Mouse (Mus musculus): Measurements from ENCODE around the gene Pbld2. TPM values are rescaled to one million over a fixed set of nuclear protein-coding genes. Genes with fewer than 3 reads are reported as not detected.

The Pbld2 gene
- total and polyA plus RNA-seq, 2 experiments from 2014 or later: 1.2 TPM; not detected in 1

DNA sequence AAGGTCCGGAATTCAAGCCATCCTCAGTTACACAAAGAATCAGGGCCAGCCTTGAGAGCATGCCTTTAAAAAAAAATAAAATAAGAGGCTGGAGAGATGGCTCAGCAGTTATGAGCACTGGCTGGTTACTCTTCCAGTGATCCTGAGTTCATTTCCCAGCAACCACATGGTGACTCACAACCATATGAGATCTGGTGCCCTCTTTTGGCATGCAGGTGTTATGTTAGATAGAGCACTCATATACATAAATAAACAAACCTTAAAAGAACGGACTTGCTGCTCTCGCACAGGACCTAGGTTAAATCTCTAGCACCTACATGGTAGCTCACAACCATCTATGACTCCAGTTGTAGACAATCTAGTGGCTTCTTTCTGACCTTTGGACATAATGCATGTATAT lies 15.9 kb upstream of the Pbld2 start:
- WGBS: 63% methylated on average over 3 of the region's 3 CpGs
- no peak overlapping the region for H3K27ac ChIP-seq (ENCODE audit: low read depth, low read length)
- no peak; the same call in 1 of the 2 replicates for TF ChIP-seq CTCF (IDR thresholded peaks at IDR 0.05)
- no peak overlapping the region for H3K4me2 ChIP-seq (ENCODE audit: low read depth, low read length, poor library complexity, severe bottlenecking)
- no peak overlapping the region for H3K9ac ChIP-seq (replicated peaks; ENCODE audit: low read length, poor library complexity, severe bottlenecking)
- no peak for ATAC-seq (ENCODE audit: low FRiP score)
- no peaks in the 10 kb centered on the region for H3K4me1 ChIP-seq (ENCODE audit: insufficient read depth, low read length)
- no peak overlapping the region for H3K4me3 ChIP-seq (ENCODE audit: low read depth, low read length)
- H3K27me3 ChIP-seq (ENCODE audit: insufficient read depth, low read length): no peaks in the 10 kb centered on the region
- H3K9me3 ChIP-seq (ENCODE audit: low read length): no peaks in the 10 kb centered on the region
- no peak for DNase-seq (ENCODE audit: low spot score)
- peaks cover 56% of the 10 kb centered on the region for H3K36me3 ChIP-seq (ENCODE audit: insufficient read depth, low read length)

DNA sequence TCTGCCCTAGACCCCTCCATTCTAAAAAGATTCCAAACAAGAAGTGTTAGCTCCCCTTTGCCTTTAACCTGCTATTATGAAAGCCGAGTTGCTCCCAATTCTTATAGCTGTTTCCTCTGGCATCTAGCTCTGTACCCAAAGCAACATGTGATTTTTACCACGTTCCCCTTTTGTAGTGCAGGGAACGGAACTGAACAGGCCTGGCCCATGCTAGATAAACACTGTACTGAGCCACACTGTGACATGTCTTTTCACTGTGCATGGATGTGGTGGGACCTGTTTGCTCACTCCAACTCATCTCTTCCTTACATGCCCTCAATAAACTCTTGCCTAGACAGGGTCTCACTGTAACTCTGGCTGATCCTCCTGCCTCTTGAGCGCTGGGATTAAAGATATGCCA lies 13.8 kb upstream of the Pbld2 start:
- H3K36me3 ChIP-seq (ENCODE audit: insufficient read depth, low read length): peaks cover 43% of the 10 kb centered on the region
- H3K9ac ChIP-seq (replicated peaks; ENCODE audit: low read length, poor library complexity, severe bottlenecking): no peak overlapping the region
- WGBS: 82% methylated on average over 4 of the region's 4 CpGs
- no peak overlapping the region for H3K4me3 ChIP-seq (ENCODE audit: low read depth, low read length)
- H3K27me3 ChIP-seq (ENCODE audit: insufficient read depth, low read length): no peaks in the 10 kb centered on the region
- H3K4me2 ChIP-seq (ENCODE audit: low read depth, low read length, poor library complexity, severe bottlenecking): no peak overlapping the region
- ATAC-seq (ENCODE audit: low FRiP score) (no peak), DNase-seq (ENCODE audit: low spot score) (no peak)
- H3K4me1 ChIP-seq (ENCODE audit: insufficient read depth, low read length): no peaks in the 10 kb centered on the region
- no peaks in the 10 kb centered on the region for H3K9me3 ChIP-seq (ENCODE audit: low read length)
- TF ChIP-seq CTCF (IDR thresholded peaks at IDR 0.05): no peak
- H3K27ac ChIP-seq (ENCODE audit: low read depth, low read length): no peak overlapping the region

DNA sequence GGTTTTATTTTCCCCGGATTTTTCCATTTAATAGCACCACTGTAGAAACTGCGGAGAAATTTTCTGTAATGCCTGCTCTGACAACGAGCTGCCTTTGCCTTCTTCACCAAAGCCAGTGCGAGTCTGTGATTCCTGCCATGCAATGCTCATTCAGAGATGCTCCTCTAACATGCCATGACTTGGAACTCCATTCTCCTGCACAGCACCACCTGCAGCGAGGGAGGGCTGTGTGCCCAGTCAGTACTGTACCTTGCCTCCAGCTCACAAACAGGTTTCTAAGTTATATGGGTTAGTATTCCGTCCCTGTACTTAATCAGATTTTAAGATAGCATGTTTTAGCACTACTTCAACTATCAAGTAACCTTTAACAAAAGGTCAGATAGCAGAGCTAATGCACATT lies 12.6 kb upstream of the Pbld2 start:
- H3K4me2 ChIP-seq (ENCODE audit: low read depth, low read length, poor library complexity, severe bottlenecking): no peak overlapping the region
- H3K4me1 ChIP-seq (ENCODE audit: insufficient read depth, low read length): no peaks in the 10 kb centered on the region
- no peaks in the 10 kb centered on the region for H3K27me3 ChIP-seq (ENCODE audit: insufficient read depth, low read length)
- TF ChIP-seq CTCF (IDR thresholded peaks at IDR 0.05): no peak
- no peak overlapping the region for H3K4me3 ChIP-seq (ENCODE audit: low read depth, low read length)
- H3K36me3 ChIP-seq (ENCODE audit: insufficient read depth, low read length): peaks cover 48% of the 10 kb centered on the region
- H3K9ac ChIP-seq (replicated peaks; ENCODE audit: low read length, poor library complexity, severe bottlenecking): no peak overlapping the region
- 86% methylated on average over 6 of the region's 6 CpGs for WGBS
- no peaks in the 10 kb centered on the region for H3K9me3 ChIP-seq (ENCODE audit: low read length)
- no peak overlapping the region for H3K27ac ChIP-seq (ENCODE audit: low read depth, low read length)
- DNase-seq (ENCODE audit: low spot score) (no peak), ATAC-seq (ENCODE audit: low FRiP score) (no peak)

DNA sequence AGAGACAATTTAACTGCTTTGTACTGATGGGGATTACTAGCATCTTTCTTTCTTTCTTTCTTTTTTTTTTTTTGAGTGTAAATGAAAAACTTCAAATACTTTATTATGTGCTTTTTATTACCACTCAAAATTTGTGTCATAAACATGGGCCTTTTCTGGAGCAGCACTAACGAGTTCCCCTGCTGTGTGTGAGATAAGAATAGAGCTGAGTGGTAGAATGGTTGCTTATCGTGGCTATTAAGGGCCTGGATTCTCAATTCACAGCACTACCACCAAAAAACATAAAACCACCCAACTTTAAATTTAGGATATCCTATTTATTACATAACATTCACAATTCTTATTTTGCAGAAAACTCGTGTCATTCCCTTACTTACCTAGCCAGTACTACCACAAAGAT lies 10.6 kb upstream of the Pbld2 start:
- Histone ChIP-seq H3K4me2 (ENCODE audit: low read depth, low read length, poor library complexity, severe bottlenecking) (no peak overlapping the region), H3K9me3 (ENCODE audit: low read length) (no peaks in the 10 kb centered on the region), H3K27me3 (ENCODE audit: insufficient read depth, low read length) (no peaks in the 10 kb centered on the region), H3K27ac (ENCODE audit: low read depth, low read length) (no peak overlapping the region), H3K9ac (replicated peaks; ENCODE audit: low read length, poor library complexity, severe bottlenecking) (no peak overlapping the region), H3K4me3 (ENCODE audit: low read depth, low read length) (no peak overlapping the region), H3K36me3 (ENCODE audit: insufficient read depth, low read length) (peaks cover 40% of the 10 kb centered on the region), H3K4me1 (ENCODE audit: insufficient read depth, low read length) (no peaks in the 10 kb centered on the region)
- 78% methylated on average over 3 of the region's 3 CpGs for WGBS
- DNase-seq (ENCODE audit: low spot score) (no peak), ATAC-seq (ENCODE audit: low FRiP score) (no peak)
- no peak for TF ChIP-seq CTCF (IDR thresholded peaks at IDR 0.05)

DNA sequence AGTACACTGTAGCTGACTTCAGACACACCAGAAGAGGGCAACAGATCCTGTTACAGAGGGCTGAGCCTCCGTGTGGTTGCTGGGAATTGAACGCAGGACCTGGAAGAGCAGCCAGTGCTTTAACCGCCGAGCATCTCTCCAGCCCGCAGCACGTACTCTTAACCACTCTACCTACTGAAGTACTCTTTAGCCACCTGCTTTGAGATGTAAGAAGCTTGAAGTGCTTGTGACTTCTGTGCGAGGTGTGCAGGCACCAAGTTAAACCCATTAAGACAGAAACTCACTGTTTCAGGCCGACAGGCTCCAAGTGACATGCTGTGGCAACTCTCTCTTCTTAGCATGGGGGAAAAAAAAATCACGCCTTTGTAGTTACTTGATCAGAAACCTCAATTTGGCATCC lies 9.9 kb upstream of the Pbld2 start:
- WGBS: 86% methylated on average over 9 of the region's 9 CpGs
- no peak overlapping the region for H3K4me3 ChIP-seq (ENCODE audit: low read depth, low read length)
- DNase-seq (ENCODE audit: low spot score) (no peak), ATAC-seq (ENCODE audit: low FRiP score) (no peak)
- no peak overlapping the region for H3K27ac ChIP-seq (ENCODE audit: low read depth, low read length)
- H3K4me2 ChIP-seq (ENCODE audit: low read depth, low read length, poor library complexity, severe bottlenecking): no peak overlapping the region
- H3K36me3 ChIP-seq (ENCODE audit: insufficient read depth, low read length): peaks cover 40% of the 10 kb centered on the region
- no peaks in the 10 kb centered on the region for H3K4me1 ChIP-seq (ENCODE audit: insufficient read depth, low read length)
- H3K9me3 ChIP-seq (ENCODE audit: low read length): no peaks in the 10 kb centered on the region
- no peak overlapping the region for H3K9ac ChIP-seq (replicated peaks; ENCODE audit: low read length, poor library complexity, severe bottlenecking)
- H3K27me3 ChIP-seq (ENCODE audit: insufficient read depth, low read length): no peaks in the 10 kb centered on the region
- TF ChIP-seq CTCF (IDR thresholded peaks at IDR 0.05): no peak

DNA sequence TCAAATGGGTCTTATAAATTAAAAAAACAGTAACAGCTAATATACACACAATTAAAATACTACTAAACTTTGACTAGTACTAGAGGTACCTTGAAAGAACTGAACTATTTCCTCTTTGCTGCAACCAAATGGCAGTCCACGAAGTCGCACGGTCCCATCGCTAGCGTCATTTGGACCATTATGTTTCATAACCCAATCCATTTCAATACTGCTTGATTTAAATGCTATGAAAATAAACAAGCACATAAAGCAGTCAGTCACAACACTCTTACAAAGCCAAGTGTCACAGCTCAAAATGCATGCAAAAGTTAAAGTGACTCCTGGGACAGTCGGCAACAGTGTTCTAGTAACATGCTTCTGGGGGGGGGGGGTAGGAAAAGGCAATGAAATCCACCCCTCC lies 4.8 kb upstream of the Pbld2 start:
- ATAC-seq (ENCODE audit: low FRiP score): no peak
- Histone ChIP-seq H3K27me3 (ENCODE audit: insufficient read depth, low read length) (no peaks in the 10 kb centered on the region), H3K9ac (replicated peaks; ENCODE audit: low read length, poor library complexity, severe bottlenecking) (no peak overlapping the region), H3K4me2 (ENCODE audit: low read depth, low read length, poor library complexity, severe bottlenecking) (no peak overlapping the region), H3K4me1 (ENCODE audit: insufficient read depth, low read length) (no peaks in the 10 kb centered on the region; the same call in 1 of the 2 replicates), H3K36me3 (ENCODE audit: insufficient read depth, low read length) (peaks cover 12% of the 10 kb centered on the region), H3K9me3 (ENCODE audit: low read length) (no peaks in the 10 kb centered on the region), H3K4me3 (ENCODE audit: low read depth, low read length) (no peak overlapping the region), H3K27ac (ENCODE audit: low read depth, low read length) (no peak overlapping the region)
- no peak for DNase-seq (ENCODE audit: low spot score)
- 71% methylated on average over 6 of the region's 6 CpGs for WGBS
- TF ChIP-seq CTCF (IDR thresholded peaks at IDR 0.05): no peak

Measured in midbrain, postnatal 0 days (tissue).